Mouse (Mus musculus) MEL (cell line): ENCODE data around the gene Tfap4. TPM values are rescaled to one million over a fixed set of nuclear protein-coding genes. Genes with fewer than 3 reads are reported as not detected.

Source experiments
- DNase-seq: peaks from one replicate; pipeline ENCODE4 v3.0.0; 2011; ENCODE audit warnings: low read depth, low spot score
- H3K27ac ChIP-seq: 2 replicates; pipeline ENCODE4 v1.5.1; 2012; ENCODE audit warnings: low read depth, mild to moderate bottlenecking, control low read depth, low read length, moderate library complexity; ENCODE audit not compliant: control insufficient read depth
- H3K27me3 ChIP-seq, 2 experiments: fragments of 150-350 bp in 1 of 2; sonication (generic) in 1 of 2; 2 replicates each; pipeline ENCODE4 v1.6.1; 2012; ENCODE audit warnings: low read length in 2 of 2, mild to moderate bottlenecking in 2 of 2, improper control_type of control experiment in 1 of 2, moderate library complexity in 1 of 2; ENCODE audit not compliant: insufficient read depth in 2 of 2, control insufficient read depth in 1 of 2
- H3K36me3 ChIP-seq, 2 experiments: 2 replicates each; pipeline ENCODE4 v1.6.1; 2012 to 2014; ENCODE audit warnings: low read length in 2 of 2, improper control_type of control experiment in 1 of 2, inconsistent platforms in 1 of 2, mild to moderate bottlenecking in 1 of 2; ENCODE audit not compliant: insufficient read depth in 2 of 2, control insufficient read depth in 1 of 2
- H3K4me1 ChIP-seq, 2 experiments: fragments of 150-350 bp in 1 of 2; sonication (generic) in 1 of 2; 2 replicates each; pipeline ENCODE4 v1.6.1; 2012; ENCODE audit warnings: low read length in 2 of 2, improper control_type of control experiment in 1 of 2, mild to moderate bottlenecking in 1 of 2; ENCODE audit not compliant: insufficient read depth in 2 of 2, control insufficient read depth in 1 of 2
- H3K4me3 ChIP-seq, 2 experiments: fragments of 150-350 bp in 1 of 2; sonication (generic) in 1 of 2; 2 replicates each; pipeline ENCODE4 v1.5.1; 2012; ENCODE audit warnings: low read depth in 2 of 2, low read length in 2 of 2, mild to moderate bottlenecking in 2 of 2, moderate library complexity in 2 of 2, control low read depth in 1 of 2, improper control_type of control experiment in 1 of 2; ENCODE audit not compliant: control insufficient read depth in 1 of 2, insufficient read depth in 1 of 2
- H3K79me2 ChIP-seq: 2 replicates; pipeline ENCODE4 v1.6.1; 2012; ENCODE audit warnings: mild to moderate bottlenecking, low read length, moderate library complexity; ENCODE audit not compliant: control insufficient read depth, poor library complexity, insufficient read depth
- H3K9ac ChIP-seq: 2 replicates; pipeline ENCODE4 v1.6.1; 2012; ENCODE audit warnings: low read depth, mild to moderate bottlenecking, control low read depth, low read length, moderate library complexity; ENCODE audit not compliant: control insufficient read depth, poor library complexity, severe bottlenecking
- H3K9me3 ChIP-seq: fragments of 150-350 bp; sonication (generic); replicated peaks from 2 replicates; pipeline ENCODE4 v1.6.1; 2012; ENCODE audit warnings: mild to moderate bottlenecking, low read length, improper control_type of control experiment, moderate library complexity; ENCODE audit not compliant: insufficient read depth
- ELF1 ChIP-seq: IDR thresholded peaks from 2 replicates; pipeline ENCODE4 v1.6.1; 2014; ENCODE audit warnings: low read depth, mild to moderate bottlenecking, inconsistent platforms, low read length, improper control_type of control experiment, moderate library complexity
- EP300 ChIP-seq, 2 experiments: IDR thresholded peaks; 2 replicates each; pipeline ENCODE4 v1.6.1; 2011; ENCODE audit warnings: improper control_type of control experiment in 2 of 2, low read length in 2 of 2, low read depth in 1 of 2, mild to moderate bottlenecking in 1 of 2
- ETS1 ChIP-seq: IDR thresholded peaks from 2 replicates; pipeline ENCODE4 v1.6.1; 2012; ENCODE audit warnings: low read depth, mild to moderate bottlenecking, inconsistent platforms, low read length, improper control_type of control experiment, moderate library complexity
- GATA1 ChIP-seq: IDR thresholded peaks from 2 replicates; pipeline ENCODE4 v1.6.1; 2011; ENCODE audit warnings: low read depth, low read length, improper control_type of control experiment
- HCFC1 ChIP-seq: IDR thresholded peaks from 2 replicates; pipeline ENCODE4 v1.6.1; 2012; ENCODE audit warnings: low read depth, mild to moderate bottlenecking, inconsistent platforms, low read length, improper control_type of control experiment, moderate library complexity
- MAZ ChIP-seq: IDR thresholded peaks from 2 replicates; pipeline ENCODE4 v1.6.1; 2012; ENCODE audit warnings: low read depth, mild to moderate bottlenecking, inconsistent platforms, low read length, improper control_type of control experiment
- MYC ChIP-seq: IDR thresholded peaks from 2 replicates; pipeline ENCODE4 v1.6.1; 2011; ENCODE audit warnings: low read depth, mild to moderate bottlenecking, low read length, improper control_type of control experiment, moderate library complexity
- NRF1 ChIP-seq: IDR thresholded peaks from 2 replicates; pipeline ENCODE4 v1.6.1; 2014; ENCODE audit warnings: low read depth, mild to moderate bottlenecking, inconsistent platforms, low read length, improper control_type of control experiment, moderate library complexity; ENCODE audit not compliant: poor library complexity, insufficient read depth, severe bottlenecking
- POLR2A ChIP-seq, 2 experiments: IDR thresholded peaks; 2 replicates each; pipeline ENCODE4 v1.6.1; 2011 to 2012; ENCODE audit warnings: low read length in 2 of 2, mild to moderate bottlenecking in 2 of 2, control low read depth in 1 of 2, improper control_type of control experiment in 1 of 2, low read depth in 1 of 2, moderate library complexity in 1 of 2; ENCODE audit not compliant: control insufficient read depth in 1 of 2, insufficient read depth in 1 of 2, poor library complexity in 1 of 2
- POLR2AphosphoS5 ChIP-seq: IDR thresholded peaks from 2 replicates; pipeline ENCODE4 v1.6.1; 2012; ENCODE audit warnings: low read depth, borderline replicate concordance, mild to moderate bottlenecking, inconsistent platforms, low read length, moderate library complexity, mixed read lengths
- RAD21 ChIP-seq: IDR thresholded peaks from 2 replicates; pipeline ENCODE4 v1.6.1; 2011; ENCODE audit warnings: mild to moderate bottlenecking, low read depth, low read length, improper control_type of control experiment
- SMC3 ChIP-seq: IDR thresholded peaks from 2 replicates; pipeline ENCODE4 v1.6.1; 2011; ENCODE audit warnings: low read depth, low read length, improper control_type of control experiment
- TAL1 ChIP-seq: IDR thresholded peaks from 2 replicates; pipeline ENCODE4 v1.6.1; 2012; ENCODE audit warnings: mild to moderate bottlenecking, inconsistent platforms, low read length, moderate library complexity, mixed read lengths
- TBP ChIP-seq: IDR thresholded peaks from 2 replicates; pipeline ENCODE4 v1.8.0; 2011; ENCODE audit warnings: low read depth, low read length, improper control_type of control experiment
- TCF12 ChIP-seq: IDR thresholded peaks from 2 replicates; pipeline ENCODE4 v1.6.1; 2014; ENCODE audit warnings: low read depth, mild to moderate bottlenecking, inconsistent platforms, low read length, improper control_type of control experiment, moderate library complexity
- USF1 ChIP-seq: IDR thresholded peaks from 2 replicates; pipeline ENCODE4 v1.6.1; 2014; ENCODE audit warnings: low read depth, mild to moderate bottlenecking, inconsistent platforms, low read length, improper control_type of control experiment, moderate library complexity
- ZC3H11A ChIP-seq: IDR thresholded peaks from 2 replicates; pipeline ENCODE4 v1.6.1; 2012; ENCODE audit warnings: low read depth, mild to moderate bottlenecking, inconsistent platforms, low read length, improper control_type of control experiment
- ZNF384 ChIP-seq: IDR thresholded peaks from 2 replicates; pipeline ENCODE4 v1.6.1; 2012; ENCODE audit warnings: low read depth, mild to moderate bottlenecking, inconsistent platforms, low read length, improper control_type of control experiment
- polyA plus RNA-seq, 2 experiments: library from polyadenylated mRNA; stranded (reverse) in 1 of 2; unstranded in 1 of 2; fragments of >175 nt in 1 of 2; fragments of >200 nt in 1 of 2; gene quantifications; 2 replicates each; pipeline versions ENCODE4 v1.2.1 to v1.2.4; 2012; ENCODE audit warnings: low replicate concordance in 2 of 2, low read depth in 1 of 2; ENCODE audit not compliant: insufficient read length in 2 of 2, insufficient read depth in 1 of 2, missing spikeins in 1 of 2
- total RNA-seq: library from RNA; depleted of rRNA; stranded (reverse); fragments of 300-350 nt; gene quantifications from 2 replicates; pipeline ENCODE4 v1.2.3, GENCODE M21; 2012

The Tfap4 gene
- total and polyA plus RNA-seq, 3 experiments = 26.2 to 217 (median 40.3) TPM

DNA sequence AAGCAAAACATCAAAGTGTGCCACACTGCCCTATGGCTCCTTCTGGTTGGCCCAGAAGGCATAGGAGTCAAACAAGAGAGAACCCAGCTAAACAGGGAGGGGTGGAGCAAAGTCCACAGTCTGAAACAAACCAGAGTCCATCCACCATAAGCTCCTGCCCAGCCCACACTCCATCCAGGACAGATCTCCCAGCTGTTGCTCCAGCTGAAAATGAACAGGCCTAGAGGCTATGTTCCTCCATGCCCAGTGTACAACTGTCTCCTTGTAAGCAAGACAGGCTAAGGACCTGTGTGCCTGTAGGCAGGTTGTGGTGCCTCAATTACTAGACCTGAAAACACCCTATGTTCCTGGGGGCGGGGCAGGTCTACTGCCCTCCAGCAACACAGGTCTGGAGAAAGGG is 2.6 kb downstream of the Tfap4 start:
- DNase-seq = no peak
- H3K9ac ChIP-seq = peak overlapping the region; percentile 95
- no peak for TF ChIP-seq ZC3H11A
- no peak for TF ChIP-seq RAD21
- no peak for TF ChIP-seq ETS1
- TF ChIP-seq MYC = no peak
- no peak for TF ChIP-seq HCFC1
- TF ChIP-seq POLR2AphosphoS5 = no peak
- no peak for TF ChIP-seq POLR2A (IDR thresholded peaks at IDR 0.05; ENCODE audit: control insufficient read depth in 1 of 2, insufficient read depth in 1 of 2, low read depth in 1 of 2, low read length in 2 of 2, poor library complexity in 1 of 2)
- H3K27ac ChIP-seq = no peak overlapping the region
- peaks cover 0 to 39% of the 10 kb centered on the region in 2 experiments; a peak in 2 of 4 replicates for H3K36me3 ChIP-seq
- H3K4me1 ChIP-seq = peaks cover 6 to 39% of the 10 kb centered on the region in 2 experiments
- H3K4me3 ChIP-seq = peak overlapping the region; percentile 65 to 77; a peak in 3 of 4 replicates
- H3K9me3 ChIP-seq = no peaks in the 10 kb centered on the region
- peaks cover 53% of the 10 kb centered on the region for H3K79me2 ChIP-seq
- H3K27me3 ChIP-seq = no peaks in the 10 kb centered on the region

DNA sequence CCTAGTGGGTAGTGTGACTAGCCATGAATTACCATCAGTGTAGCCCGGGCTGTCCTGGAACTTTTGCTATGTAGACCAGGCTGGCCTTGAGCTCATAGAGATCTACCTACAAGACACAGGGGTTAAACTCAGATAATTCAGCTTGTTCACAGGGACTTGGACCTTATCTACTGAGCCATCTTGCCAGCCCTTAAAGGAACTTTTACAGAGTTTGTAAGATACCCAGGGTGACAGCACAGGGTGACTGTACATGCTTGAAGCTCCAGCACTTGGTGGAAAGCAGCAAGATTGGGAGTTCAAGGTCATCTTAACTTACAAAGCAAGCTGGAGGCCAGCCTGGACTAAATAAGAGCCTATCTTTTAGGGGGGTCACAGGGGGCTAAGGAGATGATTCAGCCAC is 4.1 kb downstream of the Tfap4 start:
- no peak overlapping the region for H3K27ac ChIP-seq
- no peak overlapping the region for H3K9ac ChIP-seq

GRCm38 (mm10) chr16:4552829-4553550 is 6.7 kb downstream of the Tfap4 start:
- H3K9ac ChIP-seq = peak overlapping the region; percentile 9; the same call in 1 of the 2 replicates
- TF ChIP-seq ZNF384 = peak; percentile 39; the same call in 1 of the 2 replicates
- TF ChIP-seq EP300 (IDR thresholded peaks at IDR 0.05; ENCODE audit: low read depth in 1 of 2, low read length in 2 of 2) = 0 out of 4 replicates have a peak, but pooled peaks of 1 of the 2 experiments have one; percentile 13
- TF ChIP-seq TBP = no peak
- TF ChIP-seq GATA1 = no peak
- 0 out of 2 replicates have a peak, but pooled peaks have one; percentile 17 for TF ChIP-seq TCF12
- TF ChIP-seq POLR2A (IDR thresholded peaks at IDR 0.05; ENCODE audit: control insufficient read depth in 1 of 2, insufficient read depth in 1 of 2, low read depth in 1 of 2, low read length in 2 of 2, poor library complexity in 1 of 2) = peak in 1 of 2 experiments; percentile 21; a peak in 1 of 4 replicates
- TF ChIP-seq MAZ = no peak
- TF ChIP-seq SMC3 = no peak
- no peak for TF ChIP-seq USF1
- TF ChIP-seq NRF1 = no peak
- H3K4me1 ChIP-seq = peaks cover 6 to 40% of the 10 kb centered on the region in 2 experiments
- no peaks in the 10 kb centered on the region for H3K9me3 ChIP-seq
- peak; percentile 48 for DNase-seq
- H3K36me3 ChIP-seq = peaks cover 6 to 39% of the 10 kb centered on the region in 2 experiments; a peak in 3 of 4 replicates
- H3K27me3 ChIP-seq = no peaks in the 10 kb centered on the region
- H3K79me2 ChIP-seq = peaks cover 44% of the 10 kb centered on the region
- H3K4me3 ChIP-seq = no peak overlapping the region
- H3K27ac ChIP-seq = peak overlapping the region; percentile 29; the same call in 1 of the 2 replicates

More for the DNA sequence above, 4.1 kb downstream of the Tfap4 start:
- TF ChIP-seq ELF1 = no peak
- TF ChIP-seq GATA1 = peak; percentile 44
- TF ChIP-seq EP300 (IDR thresholded peaks at IDR 0.05; ENCODE audit: low read depth in 1 of 2, low read length in 2 of 2) = no peak
- TF ChIP-seq TAL1 = peak; percentile 28; the same call in 1 of the 2 replicates
- no peak for TF ChIP-seq NRF1
- no peak for TF ChIP-seq TBP
- DNase-seq = no peak
- Histone ChIP-seq H3K79me2 (peaks cover 53% of the 10 kb centered on the region), H3K4me1 (peaks cover 6 to 40% of the 10 kb centered on the region in 2 experiments), H3K36me3 (peaks cover 0 to 39% of the 10 kb centered on the region in 2 experiments; a peak in 2 of 4 replicates), H3K9me3 (no peaks in the 10 kb centered on the region), H3K4me3 (no peak overlapping the region), H3K27me3 (no peaks in the 10 kb centered on the region)
